Mouse (Mus musculus) ES-CJ7 (cell line): ENCODE measurements around the gene Enc1.

Source experiments
- DNase-seq: peaks from one replicate; pipeline ENCODE4 v3.0.0; 2011; ENCODE audit warnings: low read depth, low spot score

Gene Enc1

DNA sequence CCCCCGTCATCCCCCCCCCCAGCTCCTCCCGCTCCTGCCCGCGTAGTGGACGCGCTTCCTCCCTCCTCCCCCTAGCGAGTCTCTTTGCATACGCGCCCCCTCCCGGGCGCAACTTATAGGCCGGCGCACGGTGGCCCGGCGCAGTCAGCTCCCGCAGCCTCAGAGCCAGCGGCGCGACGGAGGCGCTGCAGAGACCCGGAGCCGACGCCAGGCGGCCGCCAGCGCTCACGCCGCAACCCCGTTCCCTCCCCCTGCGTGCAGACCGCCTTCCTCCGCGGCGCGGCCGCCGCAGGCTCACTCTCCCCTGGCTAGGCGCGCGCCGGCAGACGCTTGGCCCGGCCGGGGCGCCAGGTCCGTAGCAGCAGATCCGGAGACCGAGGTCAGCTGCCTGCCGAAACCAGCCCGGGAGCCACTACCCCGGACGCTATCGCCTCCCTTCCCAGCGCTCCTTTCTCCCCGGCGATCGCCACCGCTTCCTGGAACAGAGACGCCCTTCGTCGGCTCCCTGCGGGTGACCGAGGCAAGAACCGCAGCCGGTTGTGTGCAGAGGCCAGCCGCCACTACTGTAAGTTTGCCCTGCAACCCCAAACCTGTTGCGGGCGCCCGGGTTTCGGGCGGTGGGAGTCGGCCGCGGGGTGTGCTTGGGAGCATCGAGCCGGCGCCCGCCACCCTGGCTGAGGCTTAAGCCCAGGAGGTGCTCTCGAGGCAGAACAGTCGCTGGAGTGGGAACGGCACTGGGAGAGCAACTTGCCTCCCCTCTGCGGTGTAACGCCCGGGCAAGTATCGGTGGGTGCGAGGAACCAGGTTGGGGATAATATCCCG lies at the start of gene Enc1:
TSS of gene Enc1 (plus strand) at position 141 of the 822 bp plus-strand sequence.
- peak; percentile 92 for DNase-seq

DNA sequence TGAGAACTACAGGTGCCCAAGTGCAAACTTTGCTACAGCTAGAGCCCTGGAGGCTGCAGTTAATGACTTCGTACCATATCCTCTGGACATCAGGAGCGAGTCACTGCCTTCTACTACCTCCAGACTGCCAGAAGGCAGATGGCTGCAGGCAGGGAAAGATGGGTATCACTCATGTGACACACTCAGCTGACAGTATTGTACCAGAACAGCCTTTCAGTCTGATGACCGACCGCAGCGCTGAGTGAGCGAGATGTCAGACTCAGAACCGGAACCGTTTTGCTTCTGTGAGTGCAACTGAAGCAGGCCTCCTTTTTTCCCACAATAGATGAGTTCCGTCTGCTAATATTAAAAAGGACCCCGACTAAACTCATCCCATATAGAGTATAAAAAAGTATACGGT lies 48.3 kb upstream of the Enc1 start:
- no peak for DNase-seq

DNA sequence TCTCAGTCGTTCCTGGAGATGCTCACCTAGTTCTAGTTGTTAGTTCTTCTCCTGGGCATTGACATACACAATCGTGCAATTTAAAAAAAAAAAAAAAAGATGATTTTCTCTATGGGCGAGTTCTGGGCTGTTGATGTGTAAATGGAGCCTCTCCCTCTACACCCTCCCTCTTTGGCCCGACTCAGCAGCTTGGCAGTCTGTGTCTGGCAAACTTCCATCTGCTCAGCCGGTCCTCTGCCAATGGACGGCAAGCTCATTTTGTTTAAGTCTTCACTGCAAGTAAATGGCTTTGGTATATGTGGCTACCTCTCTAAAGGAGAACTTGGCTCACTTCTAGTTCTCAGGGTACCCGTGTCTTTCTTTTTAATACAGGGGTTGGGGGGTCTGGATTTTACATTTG lies 47.5 kb upstream of the Enc1 start:
- DNase-seq: peak; percentile 39

GRCm38 (mm10) chr13:97196186-97196924 lies 44.5 kb upstream of the Enc1 start:
- DNase-seq: peak; percentile 79

DNA sequence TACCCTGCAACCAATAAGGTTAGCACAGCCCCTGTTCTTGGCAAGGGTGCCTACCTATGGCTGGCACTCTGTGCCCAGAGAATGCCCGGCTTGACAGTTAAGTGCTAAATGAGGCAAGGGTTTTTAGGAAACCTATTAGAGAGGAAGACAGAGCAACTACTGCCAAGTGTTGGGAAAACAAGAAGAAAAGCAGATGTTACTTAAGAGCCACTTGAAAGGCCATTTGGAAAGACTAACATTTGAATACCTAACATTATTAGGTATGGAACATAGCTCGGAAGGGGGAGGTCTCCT lies 44.0 kb upstream of the Enc1 start:
- no peak for DNase-seq

GRCm38 (mm10) chr13:97197932-97198562 lies 42.9 kb upstream of the Enc1 start, which contains the start of gene Hexb:
Gene Hexb, minus strand, starts transcription at chr13:97198357.
- DNase-seq: peak; percentile 87

GRCm38 (mm10) chr13:97199123-97199522 lies 41.8 kb upstream of the Enc1 start:
- peak; percentile 30 for DNase-seq

DNA sequence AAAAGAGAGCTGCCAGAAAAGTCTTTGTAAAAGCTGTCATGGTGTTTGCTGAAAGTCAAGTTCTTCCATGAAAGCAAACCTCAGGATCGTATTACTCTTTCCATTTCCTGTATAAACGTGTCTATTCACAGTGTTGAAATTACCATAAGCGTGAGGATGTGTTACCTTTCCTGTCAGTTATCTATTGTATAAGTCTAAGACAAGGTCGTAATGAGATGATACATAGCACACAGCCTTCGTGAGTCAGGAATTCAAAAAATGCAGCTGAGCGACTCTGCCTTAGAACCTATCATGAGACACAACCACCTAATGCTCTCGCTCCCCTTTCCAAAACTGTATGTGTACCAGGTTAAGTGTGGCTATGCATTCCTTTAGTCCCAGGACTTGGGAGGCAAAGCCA lies 39.8 kb upstream of the Enc1 start:
- DNase-seq: no peak

- no peak for DNase-seq
Measured at GRCm38 (mm10) chr13:97201896-97202295, 39.0 kb upstream of the Enc1 start.

DNA sequence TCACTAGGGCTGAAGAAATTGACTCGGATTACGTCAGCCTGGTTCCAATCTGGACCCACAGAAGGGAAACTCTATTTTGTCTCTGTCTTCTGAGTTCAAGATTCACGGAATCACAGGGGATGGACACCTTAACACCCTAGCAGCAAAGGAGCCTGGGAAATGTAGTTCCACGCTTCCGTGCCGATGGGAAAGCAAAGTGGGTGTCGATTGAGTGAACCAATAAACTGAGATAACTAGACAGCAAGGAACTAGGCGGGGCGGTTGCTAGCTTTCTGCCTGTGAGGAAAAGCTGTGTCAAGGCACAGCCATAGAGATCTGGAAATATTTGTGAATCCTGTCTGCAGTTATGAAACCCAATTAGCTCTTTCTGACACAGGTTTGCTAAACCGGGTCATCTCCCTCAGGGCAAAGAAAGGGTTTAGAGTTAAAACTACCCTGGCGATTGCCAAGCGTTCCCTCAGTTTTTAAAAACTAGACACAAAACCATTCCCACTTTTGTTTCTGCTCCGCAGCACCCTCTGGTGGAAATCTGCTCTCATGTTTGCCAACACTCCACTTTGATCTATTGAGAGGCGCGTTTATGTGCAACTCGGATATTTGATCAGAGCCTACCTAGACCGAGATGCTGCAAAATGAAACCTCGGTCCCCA lies 35.7 kb upstream of the Enc1 start:
- peak; percentile 91 for DNase-seq

DNA sequence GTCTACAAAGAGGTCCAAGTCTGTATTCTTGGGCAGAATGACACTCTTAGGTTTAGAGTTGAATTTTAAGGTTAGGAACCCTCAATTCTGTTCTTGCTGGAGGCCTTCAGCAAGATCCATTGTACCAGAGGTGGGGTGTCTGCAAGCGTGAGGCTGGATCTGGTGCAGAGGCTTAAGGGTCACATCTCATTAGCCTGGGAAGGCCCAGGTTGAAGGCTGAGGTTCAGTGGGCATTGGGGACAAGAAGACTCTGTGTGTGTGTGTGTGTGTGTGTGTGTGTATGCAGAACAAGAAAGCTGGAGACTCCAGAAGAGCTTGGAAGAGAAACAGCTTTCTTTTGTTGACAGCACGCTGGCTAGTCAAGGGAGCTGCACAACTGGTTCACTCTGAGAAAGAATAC lies 34.9 kb upstream of the Enc1 start:
- no peak for DNase-seq

- peak; percentile 89 for DNase-seq
Measured at GRCm38 (mm10) chr13:97207472-97208111, 33.3 kb upstream of the Enc1 start.

GRCm38 (mm10) chr13:97208112-97208478 lies 32.8 kb upstream of the Enc1 start:
- DNase-seq: peak; percentile 73

DNA sequence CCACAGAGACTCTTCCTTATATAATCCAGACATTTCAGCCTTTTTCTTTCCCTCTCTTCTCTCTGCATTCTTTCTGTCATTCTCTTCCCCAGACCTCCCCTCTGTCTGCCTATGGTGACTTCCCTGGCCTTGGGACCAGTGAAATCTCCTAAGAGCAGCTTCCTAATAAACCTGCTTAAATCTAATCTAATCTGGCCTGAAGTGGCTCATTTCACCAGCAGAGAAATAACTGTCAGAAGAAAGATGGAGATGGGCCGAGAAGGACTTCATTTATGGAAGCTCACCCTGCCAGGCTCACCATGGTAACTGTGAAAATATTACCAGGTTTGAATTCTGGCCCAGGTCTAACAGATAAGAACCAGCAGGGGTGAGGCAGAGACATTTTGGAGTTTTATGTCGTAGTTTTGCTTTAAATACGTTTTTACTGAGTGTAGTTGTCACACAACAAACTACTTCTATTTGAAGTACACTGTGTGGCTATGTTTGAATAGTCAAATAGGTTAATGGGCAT lies 32.4 kb upstream of the Enc1 start:
- DNase-seq: no peak

DNA sequence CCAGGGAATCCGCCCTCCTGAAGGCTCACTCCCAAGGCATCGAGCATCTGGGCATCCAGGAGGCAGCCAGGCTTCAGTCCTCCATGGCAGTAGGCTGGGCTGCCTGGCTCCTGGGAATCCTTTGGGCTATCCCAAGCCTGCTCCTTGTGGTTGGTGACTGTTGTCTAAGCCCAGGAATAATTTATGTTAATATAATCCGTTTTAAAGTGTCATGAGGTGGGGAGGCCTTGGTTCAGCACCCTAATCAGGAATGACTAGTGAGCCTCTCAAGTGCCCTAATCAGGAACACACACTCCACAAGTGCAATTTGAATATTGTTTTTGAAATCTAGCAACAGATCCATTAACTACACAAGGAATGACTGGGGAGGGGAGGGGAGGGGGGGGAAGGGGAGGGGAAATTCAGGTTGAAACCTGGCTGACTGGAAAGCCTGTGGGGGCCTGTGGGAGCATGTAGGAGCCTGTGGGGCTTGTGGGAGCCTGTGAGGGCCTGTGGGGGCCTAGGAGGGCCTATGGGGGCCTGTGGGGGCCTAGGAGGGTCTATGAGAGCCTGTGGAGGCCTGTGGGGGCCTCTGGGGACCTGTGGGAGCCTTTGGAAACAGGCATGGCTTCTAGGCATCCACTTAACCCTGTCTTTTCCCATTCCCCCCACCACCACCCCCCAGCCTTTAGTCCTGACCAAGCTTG lies 26.2 kb upstream of the Enc1 start:
- no peak for DNase-seq

DNA sequence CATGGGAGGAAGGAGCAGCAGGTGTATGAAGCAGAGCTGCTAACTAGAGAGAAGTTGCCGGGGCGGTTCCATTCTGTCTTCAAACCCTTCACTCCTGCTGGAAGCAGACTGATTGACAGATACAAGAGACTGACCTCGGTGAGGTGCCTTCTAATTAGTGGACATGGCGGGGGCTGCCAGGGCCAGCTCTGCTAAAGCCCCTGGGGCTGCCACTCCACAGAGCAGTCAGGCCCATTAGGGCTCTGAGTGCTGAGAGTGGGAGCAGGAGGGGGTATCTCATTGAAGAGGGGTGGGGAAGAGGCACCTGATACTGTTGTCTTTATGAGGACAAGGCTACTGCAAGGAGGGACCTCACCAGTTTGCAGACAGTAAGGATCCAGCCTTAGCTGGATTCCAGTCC lies 25.3 kb upstream of the Enc1 start:
- DNase-seq: no peak

- no peak for DNase-seq
Measured at GRCm38 (mm10) chr13:97216196-97216595, 24.7 kb upstream of the Enc1 start.

DNA sequence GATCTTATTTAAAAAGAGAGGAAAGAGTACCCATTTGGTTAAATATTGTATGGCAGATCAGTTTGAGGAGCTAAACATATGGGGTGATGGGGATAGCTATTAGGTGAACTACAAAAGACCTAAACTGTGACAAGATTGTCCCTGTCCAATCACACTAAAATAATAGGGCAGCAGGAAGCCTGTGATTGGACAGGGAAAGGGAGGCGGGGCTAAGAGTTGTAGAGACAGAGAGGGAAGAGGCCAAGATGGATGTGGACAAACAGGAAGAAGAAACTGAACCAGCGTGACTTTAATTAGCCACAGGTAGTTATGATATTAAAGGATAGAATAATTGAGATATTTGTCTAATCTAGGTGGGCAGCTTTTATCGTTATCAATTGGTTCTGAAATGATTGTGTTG lies 20.9 kb upstream of the Enc1 start:
- no peak for DNase-seq

GRCm38 (mm10) chr13:97223856-97224255 lies 17.0 kb upstream of the Enc1 start:
- DNase-seq: no peak

DNA sequence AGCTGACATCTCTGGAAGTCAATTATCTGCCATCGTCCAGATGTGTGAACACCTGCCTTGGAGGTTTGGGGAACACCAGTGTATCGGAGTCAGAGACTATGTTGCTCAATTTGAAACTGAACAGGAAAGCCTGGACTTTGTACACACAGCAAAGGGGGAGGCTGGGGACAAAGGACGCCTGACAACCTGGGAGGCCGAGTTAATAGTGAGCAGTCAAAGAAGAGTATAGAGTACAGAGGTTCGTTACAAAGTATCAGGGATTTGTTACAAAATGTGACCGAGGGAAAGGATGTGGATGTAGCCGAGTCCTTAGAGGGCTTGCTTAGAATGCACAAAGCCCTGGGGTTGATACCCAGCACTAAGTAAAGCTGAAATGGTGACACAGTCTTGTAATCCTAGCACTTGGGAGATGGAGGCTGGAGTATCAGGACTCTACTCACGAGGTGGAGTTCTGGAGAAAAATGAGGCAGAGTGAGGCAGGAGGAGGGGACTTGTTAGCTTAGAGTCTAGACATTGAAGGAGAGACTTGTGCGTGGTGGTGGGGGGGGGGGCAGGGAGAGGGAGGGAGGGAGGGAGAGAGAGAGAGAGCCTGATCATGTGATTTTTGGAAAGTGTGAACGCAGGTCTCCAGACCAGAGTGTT lies 16.4 kb upstream of the Enc1 start:
- DNase-seq: no peak
